Mouse (Mus musculus): ENCODE results near the gene Rnf217. TPM values are rescaled to one million over a fixed set of nuclear protein-coding genes. Genes with fewer than 3 reads are reported as not detected.

The Rnf217 gene
- polyA plus RNA-seq, 2 experiments: 0.18 to 0.20 TPM

- no peaks in the 10 kb centered on the region for H3K9me3 ChIP-seq (ENCODE audit: control insufficient read depth, low read length)
- H3K27me3 ChIP-seq (ENCODE audit: control insufficient read depth, insufficient read depth, low read length): no peaks in the 10 kb centered on the region
- no peak for TF ChIP-seq EP300 (IDR thresholded peaks at IDR 0.05; ENCODE audit: low read depth)
- TF ChIP-seq CTCF (IDR thresholded peaks at IDR 0.05; ENCODE audit: low read depth): no peak
- H3K27ac ChIP-seq: no peak overlapping the region
- H3K9ac ChIP-seq (replicated peaks): no peak overlapping the region
- H3K36me3 ChIP-seq (replicated peaks; ENCODE audit: control insufficient read depth, insufficient read depth, low read depth): no peaks in the 10 kb centered on the region
- DNase-seq (ENCODE audit: low read depth in 3 of 3, low spot score in 3 of 3) (no peak), ATAC-seq (ENCODE audit: insufficient read depth) (no peak)
- H3K4me3 ChIP-seq (ENCODE audit: insufficient read depth in 1 of 2, low read depth in 2 of 2, low read length in 2 of 2): no peak overlapping the region
- no peak overlapping the region for H3K4me2 ChIP-seq (ENCODE audit: low read depth)
- WGBS (ENCODE audit: insufficient replicate concordance): 24% methylated on average over 6 of the region's 6 CpGs
- no peaks in the 10 kb centered on the region for H3K4me1 ChIP-seq (replicated peaks; ENCODE audit: control insufficient read depth in 2 of 2, insufficient read depth in 2 of 2, low read length in 1 of 2)
These were observed 64.6 kb downstream of the Rnf217 start for GRCm38 (mm10) chr10:31544149-31544942.

DNA sequence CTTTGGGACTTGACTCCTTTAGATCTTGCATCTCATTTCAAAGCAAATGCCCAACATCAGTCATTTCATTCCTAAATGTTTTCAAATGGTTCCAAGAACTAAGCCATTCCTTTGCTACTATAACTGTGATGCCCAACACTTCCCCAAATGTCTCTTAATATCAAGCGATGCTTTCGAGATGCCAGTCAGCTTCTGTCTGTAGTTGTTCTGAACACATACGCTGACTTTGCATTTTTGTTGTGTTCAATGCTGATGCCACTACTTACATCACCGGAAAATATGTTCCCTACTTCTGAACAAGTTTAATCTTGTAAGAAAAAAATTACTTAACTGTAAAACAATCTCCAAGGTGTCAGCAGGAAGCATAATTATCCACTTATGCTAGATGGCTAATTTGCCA, 68.5 kb downstream of the Rnf217 start:
- no peaks in the 10 kb centered on the region for H3K4me1 ChIP-seq (replicated peaks; ENCODE audit: control insufficient read depth in 2 of 2, insufficient read depth in 2 of 2, low read length in 1 of 2)
- H3K27ac ChIP-seq: no peak overlapping the region
- ATAC-seq (ENCODE audit: insufficient read depth) (no peak), DNase-seq (ENCODE audit: low read depth in 3 of 3, low spot score in 3 of 3) (no peak)
- no peak overlapping the region for H3K4me2 ChIP-seq (ENCODE audit: low read depth)
- no peak overlapping the region for H3K4me3 ChIP-seq (ENCODE audit: insufficient read depth in 1 of 2, low read depth in 2 of 2, low read length in 2 of 2)
- TF ChIP-seq EP300 (IDR thresholded peaks at IDR 0.05; ENCODE audit: low read depth) (no peak), CTCF (IDR thresholded peaks at IDR 0.05; ENCODE audit: low read depth) (no peak)
- no peak overlapping the region for H3K9ac ChIP-seq (replicated peaks)
- no peaks in the 10 kb centered on the region for H3K9me3 ChIP-seq (ENCODE audit: control insufficient read depth, low read length)
- H3K36me3 ChIP-seq (replicated peaks; ENCODE audit: control insufficient read depth, insufficient read depth, low read depth): no peaks in the 10 kb centered on the region
- no peaks in the 10 kb centered on the region for H3K27me3 ChIP-seq (ENCODE audit: control insufficient read depth, insufficient read depth, low read length)
- WGBS (ENCODE audit: insufficient replicate concordance): 71% methylated on average over 4 of the region's 4 CpGs

DNA sequence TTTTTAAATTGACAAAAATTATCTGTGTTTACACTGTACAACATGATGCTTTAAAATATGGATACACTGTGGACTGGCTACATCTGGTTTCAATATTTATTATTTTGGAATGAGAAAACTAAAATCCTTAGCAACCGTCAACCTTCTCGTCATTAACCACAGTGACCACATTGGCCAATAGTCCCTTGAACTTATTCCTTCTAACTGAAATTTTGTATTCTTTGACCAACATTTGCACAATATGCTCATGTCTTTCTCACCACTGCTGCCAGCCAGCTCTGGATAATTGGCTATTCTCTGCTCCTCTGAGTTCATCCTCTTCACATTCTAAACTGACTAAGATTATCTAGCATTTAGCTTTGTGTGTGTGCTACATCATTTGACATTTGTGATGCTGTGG, 69.6 kb downstream of the Rnf217 start:
- Histone ChIP-seq H3K4me2 (ENCODE audit: low read depth) (no peak overlapping the region), H3K27ac (no peak overlapping the region), H3K9ac (replicated peaks) (no peak overlapping the region), H3K4me3 (ENCODE audit: insufficient read depth in 1 of 2, low read depth in 2 of 2, low read length in 2 of 2) (no peak overlapping the region), H3K27me3 (ENCODE audit: control insufficient read depth, insufficient read depth, low read length) (no peaks in the 10 kb centered on the region), H3K4me1 (replicated peaks; ENCODE audit: control insufficient read depth in 2 of 2, insufficient read depth in 2 of 2, low read length in 1 of 2) (no peaks in the 10 kb centered on the region), H3K36me3 (replicated peaks; ENCODE audit: control insufficient read depth, insufficient read depth, low read depth) (no peaks in the 10 kb centered on the region), H3K9me3 (ENCODE audit: control insufficient read depth, low read length) (no peaks in the 10 kb centered on the region)
- WGBS (ENCODE audit: insufficient replicate concordance): 50% methylated on average over 2 of the region's 2 CpGs
- TF ChIP-seq CTCF (IDR thresholded peaks at IDR 0.05; ENCODE audit: low read depth) (no peak), EP300 (IDR thresholded peaks at IDR 0.05; ENCODE audit: low read depth) (no peak)
- DNase-seq (ENCODE audit: low read depth in 3 of 3, low spot score in 3 of 3) (no peak), ATAC-seq (ENCODE audit: insufficient read depth) (no peak)

DNA sequence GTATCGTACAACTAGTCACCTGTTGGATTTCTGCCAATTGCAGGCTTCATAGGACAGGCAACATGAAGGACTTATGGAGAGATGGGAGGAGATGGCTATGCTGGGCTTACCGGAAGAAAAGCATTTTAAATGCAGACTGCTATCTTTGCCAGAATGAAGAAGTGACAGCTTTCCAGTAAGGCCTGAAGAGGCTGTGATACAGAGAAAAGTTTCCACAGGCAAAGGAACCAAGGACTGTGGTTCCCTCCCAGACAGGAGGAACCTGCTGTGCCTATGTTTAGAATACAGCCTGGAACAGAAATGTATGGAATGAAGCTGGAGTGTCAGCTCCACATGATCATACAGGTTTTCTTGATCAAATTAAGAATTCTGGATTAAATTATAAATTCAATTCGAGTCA, 70.3 kb downstream of the Rnf217 start:
- Histone ChIP-seq H3K27me3 (ENCODE audit: control insufficient read depth, insufficient read depth, low read length) (no peaks in the 10 kb centered on the region), H3K4me1 (replicated peaks; ENCODE audit: control insufficient read depth in 2 of 2, insufficient read depth in 2 of 2, low read length in 1 of 2) (no peaks in the 10 kb centered on the region), H3K27ac (no peak overlapping the region), H3K9me3 (ENCODE audit: control insufficient read depth, low read length) (no peaks in the 10 kb centered on the region), H3K36me3 (replicated peaks; ENCODE audit: control insufficient read depth, insufficient read depth, low read depth) (no peaks in the 10 kb centered on the region), H3K4me3 (ENCODE audit: insufficient read depth in 1 of 2, low read depth in 2 of 2, low read length in 2 of 2) (no peak overlapping the region), H3K4me2 (ENCODE audit: low read depth) (no peak overlapping the region), H3K9ac (replicated peaks) (no peak overlapping the region)
- WGBS (ENCODE audit: insufficient replicate concordance): 49% methylated on average over 3 of the region's 3 CpGs
- TF ChIP-seq EP300 (IDR thresholded peaks at IDR 0.05; ENCODE audit: low read depth) (no peak), CTCF (IDR thresholded peaks at IDR 0.05; ENCODE audit: low read depth) (no peak)
- no peak for DNase-seq (ENCODE audit: low read depth in 3 of 3, low spot score in 3 of 3)
- ATAC-seq (ENCODE audit: insufficient read depth): no peak

DNA sequence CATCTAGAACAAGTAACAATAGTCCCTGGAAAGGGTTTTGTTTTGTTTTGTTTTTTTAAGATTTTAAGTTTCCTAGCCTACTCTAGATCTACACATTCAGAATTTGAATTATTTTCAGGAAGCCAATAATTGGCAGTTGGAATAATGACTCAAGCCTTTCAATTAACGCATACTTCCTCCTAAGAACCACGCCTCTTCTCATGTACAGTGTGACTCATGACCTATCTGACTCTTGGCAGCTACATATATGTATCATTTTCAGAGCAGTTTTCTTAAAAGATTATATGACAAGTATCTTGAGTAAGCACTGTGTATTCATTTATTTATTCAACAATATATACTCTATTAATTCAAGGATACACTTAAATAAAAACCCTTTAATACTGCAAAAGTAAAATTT, 70.7 kb downstream of the Rnf217 start:
- TF ChIP-seq CTCF (IDR thresholded peaks at IDR 0.05; ENCODE audit: low read depth) (no peak), EP300 (IDR thresholded peaks at IDR 0.05; ENCODE audit: low read depth) (no peak)
- WGBS (ENCODE audit: insufficient replicate concordance): 25% methylated on average over 2 of the region's 2 CpGs
- ATAC-seq (ENCODE audit: insufficient read depth) (no peak), DNase-seq (ENCODE audit: low read depth in 3 of 3, low spot score in 3 of 3) (no peak)
- Histone ChIP-seq H3K4me1 (replicated peaks; ENCODE audit: control insufficient read depth in 2 of 2, insufficient read depth in 2 of 2, low read length in 1 of 2) (no peaks in the 10 kb centered on the region), H3K4me3 (ENCODE audit: insufficient read depth in 1 of 2, low read depth in 2 of 2, low read length in 2 of 2) (no peak overlapping the region), H3K4me2 (ENCODE audit: low read depth) (no peak overlapping the region), H3K9me3 (ENCODE audit: control insufficient read depth, low read length) (no peaks in the 10 kb centered on the region), H3K27me3 (ENCODE audit: control insufficient read depth, insufficient read depth, low read length) (no peaks in the 10 kb centered on the region), H3K27ac (no peak overlapping the region), H3K9ac (replicated peaks) (no peak overlapping the region), H3K36me3 (replicated peaks; ENCODE audit: control insufficient read depth, insufficient read depth, low read depth) (no peaks in the 10 kb centered on the region)
